Mouse (Mus musculus): ENCODE measurements at regions not wholly inside any gene's neighbourhood (a gene's known extent, or its start where the extent isn't known, plus 50 kb on each side); places are given as distances from the start of the nearest gene placed in this dataset.

DNA sequence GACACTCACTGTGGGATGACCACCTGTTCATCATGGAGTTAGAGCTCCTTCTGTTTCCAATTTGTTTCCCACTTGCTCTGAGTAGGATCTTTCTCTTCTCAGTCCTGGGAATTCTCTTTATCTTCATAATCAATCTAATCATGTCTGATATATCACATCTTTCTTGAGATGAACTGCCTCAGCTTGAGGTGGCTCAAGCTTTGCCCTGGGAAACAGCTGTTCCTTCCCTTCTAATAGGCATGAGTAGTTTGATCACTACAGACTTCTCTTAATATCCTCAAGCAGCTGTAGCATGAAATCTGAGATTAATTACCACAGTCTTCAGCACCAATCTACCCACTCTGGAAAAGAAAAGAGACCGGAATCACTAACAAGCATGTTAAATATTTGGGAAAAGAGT, 270.8 kb upstream of the Tmem47 start:
- intact Hi-C loops (cut with DNase I) = no loop called here

DNA sequence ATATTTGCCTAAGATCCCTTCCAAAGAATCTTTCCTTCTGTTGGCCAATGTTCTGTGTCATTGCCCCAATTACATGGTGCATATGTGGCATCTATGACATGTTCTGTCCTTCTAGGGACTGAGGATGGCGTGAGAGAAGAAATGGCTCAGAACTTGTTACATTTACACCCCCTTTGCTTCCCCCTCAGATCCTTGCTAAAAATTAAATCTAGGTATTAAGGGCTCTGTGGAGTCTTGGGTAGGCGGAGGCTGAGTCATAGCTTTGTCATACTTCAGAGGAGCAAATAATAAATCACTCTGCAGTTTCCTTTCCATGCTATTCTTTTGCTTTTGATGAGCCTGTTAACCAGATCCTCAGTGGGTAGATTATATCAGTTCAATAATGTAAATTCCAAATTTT, 270.2 kb upstream of the Tmem47 start:
- DNase-seq (ENCODE audit: low spot score in 2 of 2) = peak in 1 of 2 experiments; percentile 60
- intact Hi-C loops (cut with DNase I) = no loop called here

More for the DNA sequence above, 270.8 kb upstream of the Tmem47 start:
- DNase-seq (ENCODE audit: low spot score in 2 of 2) = no peak

Data from left cerebral cortex, postnatal 25 days (tissue).